Mouse (Mus musculus) myocyte (in vitro differentiated cells): ENCODE results near the gene Tesc.

Experiments used
- CEBPB ChIP-seq: IDR thresholded peaks from 2 replicates; pipeline ENCODE4 v1.6.1; 2011; ENCODE audit warnings: mild to moderate bottlenecking, moderate library complexity; ENCODE audit not compliant: poor library complexity, insufficient read depth, severe bottlenecking
- MAX ChIP-seq: IDR thresholded peaks from one replicate; pipeline ENCODE4 v1.6.1; 2011; ENCODE audit warnings: low read depth, mild to moderate bottlenecking, control low read depth
- MYOD1 ChIP-seq, 3 experiments: IDR thresholded peaks; one replicate each; pipeline ENCODE4 v1.6.1; 2011; ENCODE audit warnings: control low read depth in 2 of 3, low read depth in 2 of 3, mild to moderate bottlenecking in 2 of 3, moderate library complexity in 1 of 3; ENCODE audit not compliant: insufficient read length in 2 of 3, control insufficient read depth in 1 of 3
- POLR2A ChIP-seq: IDR thresholded peaks from one replicate; pipeline ENCODE4 v1.6.1; 2011; ENCODE audit warnings: low read depth, mild to moderate bottlenecking, control low read depth, moderate library complexity; ENCODE audit not compliant: insufficient read length
- POLR2AphosphoS2 ChIP-seq: IDR thresholded peaks from one replicate; pipeline ENCODE4 v1.6.1; 2011; ENCODE audit warnings: low read depth, control low read depth; ENCODE audit not compliant: insufficient read length
- REST ChIP-seq: IDR thresholded peaks from one replicate; pipeline ENCODE4 v1.6.1; 2011; ENCODE audit warnings: mild to moderate bottlenecking, control low read depth, moderate library complexity; ENCODE audit not compliant: insufficient read depth, insufficient read length
- USF1 ChIP-seq: IDR thresholded peaks from one replicate; pipeline ENCODE4 v1.6.1; 2011; ENCODE audit warnings: low read depth, mild to moderate bottlenecking, control low read depth, moderate library complexity

- TF ChIP-seq MYOD1 (IDR thresholded peaks at IDR 0.05; ENCODE audit: control insufficient read depth in 1 of 3, insufficient read length in 2 of 3, low read depth in 2 of 3) (no peak), POLR2AphosphoS2 (no peak), CEBPB (no peak), REST (no peak), POLR2A (no peak), USF1 (no peak), MAX (no peak)
Measured at GRCm38 (mm10) chr5:117986327-117986726, 41.2 kb upstream of the Tesc start.
